Mouse (Mus musculus) heart, postnatal 0 days (tissue): ENCODE data around the gene Mdga1.

Experiments used
- CTCF ChIP-seq: IDR thresholded peaks from 2 replicates; pipeline ENCODE4 v1.5.1; 2016; ENCODE audit warnings: antibody characterized with exemption, control low read depth, low read depth
- EP300 ChIP-seq: IDR thresholded peaks from 2 replicates; pipeline ENCODE4 v1.6.1; 2016; ENCODE audit warnings: antibody characterized with exemption, low read depth

- TF ChIP-seq CTCF (no peak), EP300 (no peak)
Observed at GRCm38 (mm10) chr17:29834768-29835167, 135.1 kb downstream of the Mdga1 start.
